Mouse (Mus musculus) liver, postnatal 0 days (tissue): ENCODE results near the gene Opn3.

ENCODE experiments used
- CTCF ChIP-seq: sonication (generic); IDR thresholded peaks from 2 replicates; pipeline ENCODE4 v1.5.1; 2016; ENCODE audit warnings: antibody characterized with exemption, low read depth
- EP300 ChIP-seq: IDR thresholded peaks from 2 replicates; pipeline ENCODE4 v1.6.1; 2016; ENCODE audit warnings: antibody characterized with exemption, low read depth, mild to moderate bottlenecking

DNA sequence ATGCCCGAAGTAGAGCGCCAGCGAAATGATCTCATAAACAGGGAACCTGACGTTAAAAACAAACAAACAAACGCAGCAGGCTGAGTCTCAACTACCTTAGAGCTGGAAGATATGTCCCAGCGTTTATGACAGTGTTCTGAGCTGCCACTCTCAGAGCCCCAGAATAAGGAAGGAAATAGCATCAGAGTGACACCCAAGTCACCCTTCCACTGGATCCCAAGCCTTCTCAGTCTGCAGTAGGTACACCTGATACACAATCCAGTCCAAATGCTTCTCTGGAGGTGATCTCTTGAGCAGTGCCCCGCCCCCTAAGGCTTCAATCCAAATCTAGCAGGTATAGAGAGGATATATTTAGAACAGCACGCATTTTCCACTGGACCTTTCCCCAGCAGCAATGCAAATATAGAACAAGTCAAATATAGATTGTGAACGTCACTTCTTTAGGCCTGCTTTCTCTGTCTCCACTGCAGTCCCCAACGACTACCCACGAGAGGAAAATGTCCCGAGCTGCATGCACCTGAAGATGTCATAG is 919 bp upstream of the Opn3 start:
- TF ChIP-seq CTCF, result no peak
- no peak for TF ChIP-seq EP300
